Mouse (Mus musculus) kidney, adult 18-20 months (tissue): ENCODE measurements at regions not wholly inside any gene's neighbourhood (a gene's known extent, or its start where the extent isn't known, plus 50 kb on each side); places are given as distances from the start of the nearest gene placed in this dataset.

Experiments
- DNase-seq: peaks from one replicate; pipeline ENCODE4 v3.0.0; 2021

- no peak for DNase-seq
Measured at GRCm38 (mm10) chr16:21274012-21274528, 69.5 kb downstream of the Ephb3 start.

- peak; percentile 24 for DNase-seq
Measured at GRCm38 (mm10) chr16:21277789-21278342, 73.3 kb downstream of the Ephb3 start.

- DNase-seq, result no peak
Measured at GRCm38 (mm10) chr16:21278387-21278786, 73.8 kb downstream of the Ephb3 start.

- no peak for DNase-seq
Measured at GRCm38 (mm10) chr16:21280200-21280627, 75.7 kb downstream of the Ephb3 start.

GRCm38 (mm10) chr16:21281958-21282730, 77.6 kb downstream of the Ephb3 start:
- no peak for DNase-seq

- DNase-seq, result no peak
Measured at GRCm38 (mm10) chr16:21286099-21286498, 81.5 kb downstream of the Ephb3 start.

- no peak for DNase-seq
Measured at GRCm38 (mm10) chr16:21289528-21289927, 85.0 kb downstream of the Ephb3 start.

- DNase-seq, result no peak
Measured at GRCm38 (mm10) chr16:21293010-21293409, 88.5 kb downstream of the Ephb3 start.

- no peak for DNase-seq
Measured at GRCm38 (mm10) chr16:21293569-21293968, 89.0 kb downstream of the Ephb3 start.

- DNase-seq, result peak; percentile 44
Measured at GRCm38 (mm10) chr16:21294677-21295411, 90.3 kb downstream of the Ephb3 start.

GRCm38 (mm10) chr16:21295956-21296733, 91.6 kb downstream of the Ephb3 start:
- no peak for DNase-seq

- DNase-seq, result no peak
Measured at GRCm38 (mm10) chr16:21296786-21297185, 92.2 kb downstream of the Ephb3 start.

- DNase-seq, result no peak
Measured at GRCm38 (mm10) chr16:21298866-21299265, 94.3 kb downstream of the Ephb3 start.

- no peak for DNase-seq
Measured at GRCm38 (mm10) chr16:21305859-21306258, 101.3 kb downstream of the Ephb3 start.

GRCm38 (mm10) chr16:21308513-21308912, 104.0 kb downstream of the Ephb3 start:
- DNase-seq, result no peak

- DNase-seq, result peak; percentile 62
Measured at GRCm38 (mm10) chr16:21310636-21311615, 106.4 kb downstream of the Ephb3 start.

GRCm38 (mm10) chr16:21311781-21312180, 107.2 kb downstream of the Ephb3 start:
- no peak for DNase-seq

- no peak for DNase-seq
Measured at GRCm38 (mm10) chr16:21315751-21316151, 107.2 kb upstream of the Vps8 start.

- no peak for DNase-seq
Measured at GRCm38 (mm10) chr16:21318009-21318639, 104.8 kb upstream of the Vps8 start.

GRCm38 (mm10) chr16:21318640-21319365, 104.1 kb upstream of the Vps8 start:
- no peak for DNase-seq
